Mouse (Mus musculus): ENCODE results near the gene Gm43738. TPM values are rescaled to one million over a fixed set of nuclear protein-coding genes. Genes with fewer than 3 reads are reported as not detected.

The Gm43738 gene
- polyA plus RNA-seq, 1 experiment from 2014 or later: not detected

DNA sequence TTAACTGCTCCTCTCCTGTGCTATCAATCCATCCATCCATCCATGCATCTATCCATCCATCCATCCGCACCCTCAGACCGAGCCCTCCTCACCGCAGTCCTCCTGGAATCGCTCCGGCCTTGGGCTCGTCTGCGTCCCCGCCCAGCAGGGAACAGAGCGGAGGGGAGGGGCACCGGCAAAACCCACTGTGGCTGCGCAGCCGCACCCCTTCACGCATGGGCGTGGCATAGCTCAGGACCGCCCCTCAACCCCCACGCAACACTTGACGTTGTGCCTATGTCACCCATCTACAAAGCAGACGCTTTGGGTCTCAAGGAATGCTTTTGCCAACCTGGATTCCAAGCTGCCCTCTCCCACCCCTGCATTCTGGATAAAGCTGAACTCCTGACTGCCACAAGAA lies 7.7 kb downstream of the Gm43738 start, which contains the start of gene Rusc1:
TSS of gene Rusc1 (minus strand) at position 137 of the 400 bp plus-strand sequence.
- H3K27me3 ChIP-seq (ENCODE audit: control insufficient read depth, insufficient read depth, low read length): no peaks in the 10 kb centered on the region

DNA sequence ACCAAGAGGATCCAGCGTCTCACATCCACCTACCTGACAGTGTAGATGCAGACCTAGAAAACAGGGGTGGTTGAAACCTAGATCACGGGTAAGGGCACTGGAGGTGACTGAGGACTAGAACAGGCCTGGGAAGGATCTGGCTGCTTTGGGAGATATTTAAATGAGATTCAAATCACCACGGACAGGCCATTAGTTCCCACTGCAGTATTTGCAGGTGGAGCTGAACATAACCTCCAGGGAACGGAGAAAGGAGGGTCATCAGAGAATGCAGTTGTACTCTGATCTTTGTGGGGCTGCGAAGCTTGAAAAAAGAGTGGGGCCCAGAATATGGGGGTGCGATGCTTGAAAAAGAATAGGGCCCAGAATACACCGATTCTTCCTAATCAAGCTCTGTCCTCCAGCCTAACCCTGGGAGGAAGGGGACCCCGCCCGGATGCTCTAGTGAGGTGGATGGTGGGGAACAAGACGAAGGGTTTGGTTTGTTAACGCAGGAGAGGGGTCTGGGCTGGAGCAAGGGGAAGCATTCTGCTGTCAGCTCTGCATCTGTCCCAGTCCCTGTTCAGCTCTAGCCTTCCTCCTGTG lies 8.3 kb downstream of the Gm43738 start:
- no peak for ATAC-seq (ENCODE audit: insufficient read depth, low FRiP score)
- WGBS: 29% methylated on average over 11 of the region's 11 CpGs
- no peak overlapping the region for H3K27ac ChIP-seq (ENCODE audit: low read length)
- peaks cover 5% of the 10 kb centered on the region; the same call in 1 of the 2 replicates for H3K36me3 ChIP-seq (ENCODE audit: control insufficient read depth, insufficient read depth, low read length)
- H3K9me3 ChIP-seq (replicated peaks; ENCODE audit: control insufficient read depth, low read length): no peaks in the 10 kb centered on the region
- peak overlapping the region; percentile 30 for H3K4me3 ChIP-seq (replicated peaks; ENCODE audit: low read length)
- peaks cover 27% of the 10 kb centered on the region for H3K4me1 ChIP-seq (ENCODE audit: control insufficient read depth, insufficient read depth, low read length)
- H3K4me2 ChIP-seq (ENCODE audit: low read depth, low read length): peak overlapping the region; percentile 49
- H3K27me3 ChIP-seq (ENCODE audit: control insufficient read depth, insufficient read depth, low read length): no peaks in the 10 kb centered on the region
- peak overlapping the region; percentile 46 for H3K9ac ChIP-seq (ENCODE audit: low read length)

More for the DNA sequence above, 7.7 kb downstream of the Gm43738 start, which contains the start of gene Rusc1:
- peak; percentile 71 for ATAC-seq (ENCODE audit: insufficient read depth, low FRiP score)
- Histone ChIP-seq H3K4me1 (ENCODE audit: control insufficient read depth, insufficient read depth, low read length) (peaks cover 23% of the 10 kb centered on the region), H3K36me3 (ENCODE audit: control insufficient read depth, insufficient read depth, low read length) (peaks cover 7% of the 10 kb centered on the region; the same call in 1 of the 2 replicates), H3K4me2 (ENCODE audit: low read depth, low read length) (peak within 1 kb of the TSS; percentile 49), H3K9me3 (replicated peaks; ENCODE audit: control insufficient read depth, low read length) (no peaks in the 10 kb centered on the region), H3K4me3 (replicated peaks; ENCODE audit: low read length) (peak within 1 kb of the TSS; percentile 75), H3K9ac (ENCODE audit: low read length) (peak within 1 kb of the TSS; percentile 83), H3K27ac (ENCODE audit: low read length) (no peak within 1 kb of the TSS)
- WGBS: under 1% methylated on average over 18 of the region's 18 CpGs

DNA sequence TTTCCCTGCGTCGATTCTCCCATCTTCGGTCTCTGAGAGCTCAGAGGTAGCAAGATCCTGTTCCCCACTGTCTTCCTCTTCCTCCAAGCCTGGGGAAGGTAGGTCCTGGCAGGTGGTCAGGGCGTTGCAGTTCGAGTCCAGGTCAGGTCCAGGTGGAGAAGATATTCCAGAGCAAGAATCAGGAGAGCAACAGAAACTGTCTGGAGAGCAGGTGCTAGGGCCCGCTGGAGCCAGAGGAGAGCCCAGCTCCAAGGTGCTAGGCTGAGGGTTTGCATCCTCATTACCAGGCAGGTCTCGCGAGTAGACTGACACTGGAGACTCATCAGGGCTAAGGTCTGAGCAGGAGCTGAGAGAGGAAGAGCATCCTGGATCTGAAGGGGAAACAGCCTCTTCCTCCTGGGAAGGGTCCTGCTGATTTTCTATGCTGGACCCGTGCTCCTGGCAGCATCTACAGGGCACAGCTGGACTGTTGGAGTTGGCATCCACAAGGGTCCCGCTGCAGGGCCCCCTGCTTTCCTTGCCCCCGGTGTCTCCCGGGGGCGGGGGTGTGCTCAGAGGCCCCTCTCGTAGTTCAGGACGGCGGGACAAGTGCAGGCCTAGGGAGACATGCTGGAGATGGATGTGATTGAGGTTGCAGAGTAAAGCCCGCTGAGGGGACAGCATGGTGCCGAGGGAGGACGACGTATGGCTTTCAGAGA lies 8.9 kb downstream of the Gm43738 start:
- Histone ChIP-seq H3K4me3 (replicated peaks; ENCODE audit: low read length) (peak overlapping the region; percentile 75), H3K4me2 (ENCODE audit: low read depth, low read length) (peak overlapping the region; percentile 100), H3K4me1 (ENCODE audit: control insufficient read depth, insufficient read depth, low read length) (peaks cover 28% of the 10 kb centered on the region), H3K9ac (ENCODE audit: low read length) (peak overlapping the region; percentile 83), H3K27ac (ENCODE audit: low read length) (no peak overlapping the region), H3K36me3 (ENCODE audit: control insufficient read depth, insufficient read depth, low read length) (peaks cover 5% of the 10 kb centered on the region; the same call in 1 of the 2 replicates), H3K9me3 (replicated peaks; ENCODE audit: control insufficient read depth, low read length) (no peaks in the 10 kb centered on the region), H3K27me3 (ENCODE audit: control insufficient read depth, insufficient read depth, low read length) (no peaks in the 10 kb centered on the region)
- no peak for ATAC-seq (ENCODE audit: insufficient read depth, low FRiP score)
- WGBS: 18% methylated on average over 20 of the region's 20 CpGs

DNA sequence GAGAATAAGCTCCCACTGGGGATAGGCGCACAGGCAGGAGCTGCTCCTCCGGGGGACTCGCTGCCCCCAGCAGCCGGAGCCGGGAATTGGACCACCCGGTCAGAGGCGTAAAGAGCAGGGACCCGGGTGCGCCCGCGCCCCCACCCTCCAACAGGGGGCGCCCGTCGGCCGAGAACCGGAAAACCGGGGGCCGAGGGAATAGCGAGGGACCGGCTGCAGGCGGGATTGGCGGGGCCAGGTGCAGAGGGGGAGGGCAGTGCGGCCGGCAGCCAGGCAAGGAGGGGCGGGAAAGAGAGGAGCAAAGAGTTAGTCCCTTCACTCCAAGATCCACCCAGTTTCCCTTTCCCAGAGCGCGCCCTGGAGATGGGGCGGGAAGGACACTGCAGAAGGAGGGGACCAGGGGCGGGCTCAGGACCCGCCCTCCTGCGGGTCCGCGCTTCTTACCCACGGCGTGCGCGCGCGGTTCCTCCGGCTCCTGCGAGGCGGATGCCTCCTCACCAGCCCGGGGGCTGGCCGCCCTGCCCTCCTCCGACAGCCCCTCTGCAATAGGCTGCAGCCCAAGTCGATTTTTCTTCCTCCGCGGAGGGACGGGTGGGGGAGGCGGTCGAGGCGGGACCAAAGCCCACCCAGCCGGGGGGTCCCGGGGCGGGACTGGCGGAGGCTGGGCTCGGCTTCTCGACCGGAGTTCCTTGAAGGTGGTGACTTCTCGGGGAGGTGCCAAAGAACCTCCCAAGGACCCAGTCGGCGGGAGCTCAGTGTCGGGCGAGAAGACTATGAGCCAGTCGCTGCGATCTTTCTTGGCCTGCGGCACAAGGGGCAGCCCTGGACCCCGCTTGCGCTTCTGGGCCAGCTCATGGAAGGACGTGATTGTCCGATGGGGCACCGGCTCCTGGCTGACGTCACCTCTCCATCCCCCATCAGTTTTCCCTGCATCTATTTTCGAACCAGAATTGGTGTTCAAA lies 9.9 kb downstream of the Gm43738 start:
- Histone ChIP-seq H3K9ac (ENCODE audit: low read length) (peak overlapping the region; percentile 83), H3K9me3 (replicated peaks; ENCODE audit: control insufficient read depth, low read length) (no peaks in the 10 kb centered on the region), H3K4me2 (ENCODE audit: low read depth, low read length) (peak overlapping the region; percentile 100), H3K4me3 (replicated peaks; ENCODE audit: low read length) (peak overlapping the region; percentile 75), H3K36me3 (ENCODE audit: control insufficient read depth, insufficient read depth, low read length) (no peaks in the 10 kb centered on the region; the same call in 1 of the 2 replicates), H3K27me3 (ENCODE audit: control insufficient read depth, insufficient read depth, low read length) (no peaks in the 10 kb centered on the region), H3K4me1 (ENCODE audit: control insufficient read depth, insufficient read depth, low read length) (peaks cover 28% of the 10 kb centered on the region), H3K27ac (ENCODE audit: low read length) (peak overlapping the region; percentile 90)
- under 1% methylated on average over 68 of the region's 74 CpGs for WGBS
- peak; percentile 76 for ATAC-seq (ENCODE audit: insufficient read depth, low FRiP score)

DNA sequence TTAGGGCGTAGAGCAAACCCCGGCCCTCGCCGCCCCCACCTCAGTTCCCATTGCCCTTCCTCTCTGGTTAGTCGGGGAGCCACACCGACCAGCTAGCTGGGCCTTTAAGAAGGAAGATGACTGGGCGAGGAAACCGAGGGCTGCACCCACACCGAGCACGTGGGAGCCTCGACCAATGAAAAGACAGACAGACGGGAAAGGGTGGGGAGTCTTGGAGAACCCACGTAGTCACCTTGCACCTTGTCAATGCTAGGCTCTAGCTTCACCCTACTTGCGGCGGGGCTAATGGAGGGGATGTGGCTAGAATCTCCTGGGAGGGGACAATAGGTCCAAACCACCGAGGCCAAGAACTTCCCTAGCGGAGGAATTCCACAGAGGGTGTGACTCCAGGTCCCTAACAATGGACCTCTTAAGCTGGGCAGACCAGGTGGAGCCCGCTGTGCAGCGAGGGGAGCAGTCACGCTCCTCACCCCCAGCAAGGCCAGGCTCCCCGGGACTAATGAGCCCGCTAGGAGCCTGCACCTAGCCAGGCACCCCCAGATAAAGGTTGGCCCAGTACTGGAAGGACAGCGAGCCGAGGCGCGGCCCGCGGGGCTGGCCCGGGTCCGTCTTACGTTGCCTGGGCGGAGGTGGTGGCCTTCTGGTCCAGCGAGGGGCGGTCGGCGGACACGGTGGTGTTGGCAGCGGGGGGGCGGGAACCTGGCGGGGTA lies 10.9 kb downstream of the Gm43738 start:
- under 1% methylated on average over 39 of the region's 40 CpGs for WGBS
- Histone ChIP-seq H3K4me3 (replicated peaks; ENCODE audit: low read length) (peak overlapping the region; percentile 75), H3K36me3 (ENCODE audit: control insufficient read depth, insufficient read depth, low read length) (no peaks in the 10 kb centered on the region; the same call in 1 of the 2 replicates), H3K9me3 (replicated peaks; ENCODE audit: control insufficient read depth, low read length) (no peaks in the 10 kb centered on the region), H3K4me1 (ENCODE audit: control insufficient read depth, insufficient read depth, low read length) (peaks cover 28% of the 10 kb centered on the region), H3K27ac (ENCODE audit: low read length) (peak overlapping the region; percentile 90), H3K27me3 (ENCODE audit: control insufficient read depth, insufficient read depth, low read length) (no peaks in the 10 kb centered on the region), H3K4me2 (ENCODE audit: low read depth, low read length) (peak overlapping the region; percentile 100), H3K9ac (ENCODE audit: low read length) (peak overlapping the region; percentile 83)
- peak; percentile 82 for ATAC-seq (ENCODE audit: insufficient read depth, low FRiP score)

DNA sequence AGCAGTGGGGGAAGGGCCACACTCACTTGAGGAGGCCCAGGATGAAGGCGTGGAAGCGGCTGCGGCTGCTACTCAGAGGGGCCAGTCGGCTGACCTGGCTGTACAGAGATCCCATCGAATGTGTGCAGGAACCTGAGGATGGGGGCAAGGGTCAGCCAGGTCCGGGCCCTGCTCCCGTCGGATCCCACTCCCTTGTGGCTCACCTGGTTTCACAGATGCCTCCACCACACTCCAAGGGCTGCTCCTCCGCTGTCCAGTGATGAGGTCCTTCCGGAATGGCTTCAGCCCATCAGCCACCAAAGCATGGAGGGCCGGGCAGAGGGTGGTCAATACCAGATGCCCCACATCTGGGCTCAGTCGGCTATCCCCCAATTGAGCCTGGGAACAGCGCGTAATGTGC lies 11.9 kb downstream of the Gm43738 start:
- H3K27me3 ChIP-seq (ENCODE audit: control insufficient read depth, insufficient read depth, low read length): no peaks in the 10 kb centered on the region
- H3K36me3 ChIP-seq (ENCODE audit: control insufficient read depth, insufficient read depth, low read length): no peaks in the 10 kb centered on the region; the same call in 1 of the 2 replicates
- H3K9ac ChIP-seq (ENCODE audit: low read length): peak overlapping the region; percentile 83
- peak overlapping the region; percentile 75 for H3K4me3 ChIP-seq (replicated peaks; ENCODE audit: low read length)
- H3K4me1 ChIP-seq (ENCODE audit: control insufficient read depth, insufficient read depth, low read length): peaks cover 28% of the 10 kb centered on the region
- 55% methylated on average over 14 of the region's 14 CpGs for WGBS
- no peak overlapping the region for H3K27ac ChIP-seq (ENCODE audit: low read length)
- H3K9me3 ChIP-seq (replicated peaks; ENCODE audit: control insufficient read depth, low read length): no peaks in the 10 kb centered on the region
- no peak for ATAC-seq (ENCODE audit: insufficient read depth, low FRiP score)
- peak overlapping the region; percentile 100 for H3K4me2 ChIP-seq (ENCODE audit: low read depth, low read length)

DNA sequence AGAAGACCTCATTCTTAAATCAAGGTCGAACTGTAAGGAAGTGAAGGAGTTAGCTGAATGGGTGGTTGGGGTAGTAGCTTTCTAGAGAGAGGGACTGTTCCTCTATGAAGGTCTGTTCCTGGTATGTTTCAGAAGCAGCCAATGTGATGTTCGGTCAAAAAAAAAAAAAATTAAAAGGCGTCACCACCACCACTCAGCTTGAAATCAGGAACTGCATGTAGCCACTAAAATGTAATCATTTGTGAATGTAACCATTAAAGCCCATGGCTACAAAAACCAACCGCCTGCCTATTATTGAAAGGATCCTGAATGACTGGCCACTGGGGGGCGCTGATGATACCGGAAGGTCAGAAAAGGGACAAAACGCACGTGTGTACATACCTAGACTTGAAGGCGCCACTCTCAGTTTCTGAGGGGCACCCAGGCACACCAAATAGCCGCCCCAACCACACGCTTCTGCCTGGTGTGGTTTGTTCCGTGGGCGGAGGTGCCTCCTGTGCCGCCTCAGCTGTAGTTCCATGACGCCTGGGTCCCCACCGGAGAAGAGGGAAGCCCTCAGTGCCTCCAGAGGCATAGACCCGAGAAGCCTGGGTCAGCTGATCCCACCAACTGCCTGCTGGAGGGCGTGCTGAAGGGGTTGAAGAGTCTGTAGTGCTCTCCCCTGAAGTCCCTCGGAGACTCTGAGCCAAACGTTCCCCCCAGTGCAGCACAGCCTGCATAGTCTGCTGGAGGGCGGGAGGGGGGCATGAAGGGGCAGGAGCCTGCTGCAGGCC lies 13.4 kb downstream of the Gm43738 start:
- no peak overlapping the region for H3K4me3 ChIP-seq (replicated peaks; ENCODE audit: low read length)
- no peaks in the 10 kb centered on the region for H3K9me3 ChIP-seq (replicated peaks; ENCODE audit: control insufficient read depth, low read length)
- no peak for ATAC-seq (ENCODE audit: insufficient read depth, low FRiP score)
- H3K27me3 ChIP-seq (ENCODE audit: control insufficient read depth, insufficient read depth, low read length): no peaks in the 10 kb centered on the region
- peak overlapping the region; percentile 41; the same call in 1 of the 2 replicates for H3K4me2 ChIP-seq (ENCODE audit: low read depth, low read length)
- H3K9ac ChIP-seq (ENCODE audit: low read length): peak overlapping the region; percentile 43; the same call in 1 of the 2 replicates
- H3K27ac ChIP-seq (ENCODE audit: low read length): no peak overlapping the region
- H3K4me1 ChIP-seq (ENCODE audit: control insufficient read depth, insufficient read depth, low read length): peaks cover 28% of the 10 kb centered on the region
- no peaks in the 10 kb centered on the region for H3K36me3 ChIP-seq (ENCODE audit: control insufficient read depth, insufficient read depth, low read length)
- 24% methylated on average over 21 of the region's 21 CpGs for WGBS
